Mouse (Mus musculus) lung, adult 2 months (tissue): ENCODE measurements around the gene 4930550C14Rik.

Source experiments
- CTCF ChIP-seq: fragments of 200-500 bp; IDR thresholded peaks from 2 replicates; pipeline ENCODE4 v1.5.1; 2011; ENCODE audit warnings: mild to moderate bottlenecking, low read length, control low read depth; ENCODE audit not compliant: insufficient read depth
- POLR2A ChIP-seq: fragments of 200-500 bp; IDR thresholded peaks from 2 replicates; pipeline ENCODE4 v1.6.1; 2011; ENCODE audit warnings: low read depth, mild to moderate bottlenecking, control low read depth, low read length, borderline replicate concordance; ENCODE audit errors: extremely low read depth

DNA sequence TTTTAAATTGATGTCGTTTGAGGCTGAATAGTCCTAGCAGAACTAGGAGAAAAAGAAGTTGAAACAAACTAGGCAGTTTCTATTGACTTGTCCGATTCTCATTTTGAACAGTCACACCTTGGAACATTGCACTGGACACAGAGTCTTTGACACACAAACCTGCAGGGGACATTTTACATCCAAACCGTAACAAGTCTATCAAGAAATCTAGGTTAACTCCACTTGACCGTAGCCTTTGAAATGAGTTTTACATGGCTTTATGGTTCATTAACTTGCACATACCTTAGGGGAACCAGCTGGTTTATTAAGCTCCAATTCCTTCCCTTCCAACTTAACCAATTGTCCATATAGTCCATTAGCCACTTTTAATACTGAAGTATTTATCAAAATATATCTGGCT lies 1.4 kb upstream of the 4930550C14Rik start:
- no peak for TF ChIP-seq POLR2A
- no peak for TF ChIP-seq CTCF
